Mouse (Mus musculus) kidney, postnatal 14 days (tissue): ENCODE results near the gene Agmo.
A peak's percentile ranks its signal among the peaks of the same experiment; 100 is the strongest.

Source experiments
- DNase-seq: peaks from one replicate; pipeline ENCODE4 v3.0.0; 2022; ENCODE audit warnings: mixed read lengths

Agmo gene

GRCm38 (mm10) chr12:37241566-37242021, at the start of gene Agmo:
Gene Agmo (plus strand): TSS chr12:37241641.
- DNase-seq = peak; percentile 7

- DNase-seq = no peak
Measured at GRCm38 (mm10) chr12:37231119-37231518, 10.3 kb upstream of the Agmo start.

DNA sequence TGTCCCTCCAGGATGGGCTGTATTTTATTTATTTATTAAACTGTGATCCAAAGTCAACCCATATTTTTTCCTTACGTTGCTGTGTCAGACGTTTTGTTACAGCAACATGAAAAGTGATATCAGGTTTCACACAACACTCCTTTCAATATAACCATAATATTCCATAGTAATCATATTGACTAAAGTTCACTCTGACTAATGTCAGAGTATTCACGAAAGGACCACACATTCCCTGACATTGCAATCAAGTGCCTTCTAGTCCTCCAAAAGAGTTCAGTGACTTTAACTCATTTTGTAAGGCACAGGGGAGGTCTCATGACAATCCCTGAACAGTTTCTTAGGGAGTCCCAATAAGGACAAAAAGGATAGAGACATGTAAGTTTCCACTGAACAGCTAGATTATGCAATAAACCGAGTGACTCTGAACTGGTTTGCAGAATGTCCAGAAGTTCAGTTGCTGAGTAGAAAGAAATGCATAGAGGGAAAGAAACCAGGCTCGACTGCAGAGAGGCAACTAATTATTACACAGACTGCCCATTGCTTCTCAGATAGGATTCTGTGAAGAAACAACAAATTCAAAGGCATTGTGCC, 371 bp upstream of the Agmo start:
- DNase-seq = no peak

DNA sequence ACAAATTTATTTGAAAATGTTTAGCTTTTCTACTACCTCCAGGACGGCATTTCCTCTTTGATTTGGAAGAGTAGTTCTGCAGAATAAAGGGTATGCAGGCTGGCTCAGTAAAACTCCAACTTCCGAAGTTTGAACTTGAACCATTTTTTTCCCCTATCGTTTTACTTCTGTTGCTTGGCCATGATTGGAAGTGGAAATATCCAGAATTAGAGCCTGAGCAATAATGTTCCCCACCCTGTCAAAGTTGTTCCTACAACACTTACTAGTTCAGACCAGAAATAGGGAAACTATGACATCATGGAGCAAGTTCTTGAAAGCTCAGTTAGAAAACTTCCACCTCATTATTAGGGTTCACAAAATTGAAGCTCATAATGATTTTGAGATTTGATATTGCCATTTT, 1.0 kb downstream of the Agmo start:
- no peak for DNase-seq

GRCm38 (mm10) chr12:37244876-37245275, 3.4 kb downstream of the Agmo start:
- DNase-seq = no peak

DNA sequence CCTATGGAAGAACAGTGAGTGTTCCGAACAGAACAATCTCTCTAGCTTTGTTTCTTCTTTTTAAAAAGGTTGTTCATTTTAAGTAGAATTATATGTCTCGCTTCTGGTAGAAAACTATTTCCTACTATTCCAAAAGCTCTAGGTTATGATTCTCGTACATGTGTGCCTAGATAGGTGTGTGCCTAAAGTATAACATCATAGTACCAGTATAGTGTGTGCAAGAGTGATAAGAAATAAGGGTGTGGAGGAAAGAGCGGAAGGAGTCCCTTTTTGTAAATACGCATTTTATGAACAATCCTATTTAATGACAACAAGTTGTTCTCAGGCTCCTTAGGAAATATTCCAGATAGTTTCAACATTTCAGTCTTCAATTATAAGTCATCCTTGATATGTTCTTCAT, 10.2 kb downstream of the Agmo start:
- DNase-seq = no peak

DNA sequence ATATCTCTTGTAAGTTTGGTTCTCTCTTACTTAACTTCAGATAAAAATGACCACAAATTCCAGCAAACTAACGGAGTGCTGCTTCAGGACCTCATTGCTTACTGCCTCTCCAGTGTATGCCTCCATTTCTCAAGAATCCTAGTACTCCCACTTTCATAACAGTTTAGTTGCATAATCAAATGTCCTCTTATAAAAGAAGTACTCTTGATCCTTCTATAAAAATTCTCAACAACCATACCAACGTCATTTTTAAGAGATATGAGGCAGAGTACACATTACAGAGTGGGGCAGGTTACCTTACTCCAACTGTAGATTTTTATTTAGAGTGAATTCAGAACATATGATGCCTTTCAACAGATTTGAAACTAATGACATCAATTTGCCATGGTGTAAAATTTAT, 15.7 kb downstream of the Agmo start:
- DNase-seq = no peak

- DNase-seq = no peak
Measured at GRCm38 (mm10) chr12:37259771-37260528, 18.5 kb downstream of the Agmo start.

- no peak for DNase-seq
Measured at GRCm38 (mm10) chr12:37263685-37264084, 22.2 kb downstream of the Agmo start.

DNA sequence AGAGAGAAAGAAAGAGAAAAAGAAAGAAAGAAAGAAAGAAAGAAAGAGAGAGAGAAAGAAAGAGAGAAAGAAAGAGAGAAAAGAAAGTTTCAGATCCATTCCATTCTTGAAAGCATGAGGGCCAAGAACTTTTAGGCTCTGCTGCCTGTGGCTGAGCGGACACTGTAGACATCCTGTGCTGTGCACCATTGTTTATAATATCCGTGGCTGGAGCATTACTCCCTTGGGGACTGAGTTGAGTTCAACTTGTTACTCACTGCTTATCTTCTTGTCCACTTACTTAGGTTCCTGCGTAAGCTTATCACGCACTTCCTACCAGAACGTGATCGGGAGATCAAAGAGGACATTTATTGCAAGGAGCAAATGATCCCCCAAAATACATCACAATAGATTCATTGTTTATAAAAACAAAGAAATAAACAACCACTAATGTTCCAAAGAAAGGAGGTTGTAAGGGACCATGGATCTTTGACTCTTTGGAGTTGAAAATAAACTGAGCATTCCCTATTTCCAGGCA, 27.3 kb downstream of the Agmo start:
- DNase-seq = no peak

GRCm38 (mm10) chr12:37272660-37273059, 31.2 kb downstream of the Agmo start:
- peak; percentile 22 for DNase-seq

DNA sequence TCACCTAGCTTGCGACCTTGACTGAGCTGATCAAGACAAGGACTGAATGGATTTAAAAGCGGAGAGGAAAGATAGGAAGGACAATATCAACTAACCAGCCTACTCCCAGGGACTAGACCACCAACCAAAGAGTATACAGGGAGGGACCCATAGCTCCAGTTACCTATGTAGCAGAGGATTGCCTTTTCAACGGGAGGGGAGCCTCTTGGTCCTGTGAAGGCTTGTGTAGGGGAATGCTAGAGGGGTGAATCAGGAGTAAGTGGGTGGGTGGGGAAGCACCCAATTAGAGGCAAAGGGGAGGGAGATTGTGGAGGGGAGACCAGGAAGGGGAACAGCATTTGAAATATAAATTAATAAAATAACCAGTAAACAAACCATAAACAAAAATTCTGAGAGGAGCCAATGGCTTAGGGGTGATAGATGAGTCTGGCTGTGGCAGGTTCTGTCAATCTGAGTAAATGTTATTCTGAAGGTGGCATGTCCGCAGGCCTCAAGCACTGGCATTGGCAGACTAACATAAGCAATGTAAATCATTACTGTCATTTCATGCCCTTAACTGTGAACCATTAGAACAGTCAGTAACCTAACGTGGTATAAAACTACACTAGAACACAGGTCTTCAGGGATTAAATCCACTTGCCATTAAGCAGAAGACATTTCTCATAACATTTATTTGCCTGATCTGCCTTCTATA, 32.7 kb downstream of the Agmo start:
- no peak for DNase-seq

- no peak for DNase-seq
Measured at GRCm38 (mm10) chr12:37274658-37275019, 33.2 kb downstream of the Agmo start.

- DNase-seq = no peak
Measured at GRCm38 (mm10) chr12:37306956-37307466, 65.6 kb downstream of the Agmo start.

DNA sequence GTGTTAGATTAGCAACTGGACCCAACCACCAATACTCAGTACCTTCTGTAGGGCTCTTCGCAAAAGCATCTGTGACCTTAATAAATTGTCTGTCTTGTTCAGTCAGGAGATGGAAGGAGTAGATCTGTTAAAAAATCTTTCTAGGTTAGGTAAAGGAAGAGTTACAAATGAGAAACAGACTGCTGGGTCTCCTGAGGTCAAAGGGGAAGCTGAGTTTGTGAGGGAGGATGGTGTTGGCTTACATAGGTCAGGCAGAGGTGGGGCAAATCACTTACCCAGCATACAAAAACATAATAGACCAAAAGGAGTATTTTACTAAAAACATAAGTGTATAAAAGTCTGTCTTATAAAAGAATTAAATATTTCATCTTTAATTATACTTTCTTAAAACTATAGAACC, 69.3 kb downstream of the Agmo start:
- no peak for DNase-seq

DNA sequence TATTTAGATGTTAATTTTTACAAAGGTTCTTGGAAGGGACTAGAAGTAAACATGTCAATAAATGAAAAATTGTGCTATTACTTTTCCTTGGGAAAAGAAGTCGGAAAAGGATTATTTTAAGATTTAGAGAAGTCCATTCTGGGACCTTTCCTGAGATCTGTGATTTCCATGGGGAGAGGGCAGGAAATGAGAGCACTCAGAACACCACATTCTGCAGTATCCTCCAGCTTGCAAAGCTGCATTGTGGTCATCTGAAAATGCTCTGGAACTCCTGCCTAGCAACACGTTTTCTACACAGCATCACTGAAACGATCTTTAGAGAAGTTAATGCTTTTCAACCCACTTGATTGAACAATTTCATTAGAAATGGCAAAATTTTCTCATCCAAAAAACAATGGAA, 81.4 kb downstream of the Agmo start:
- DNase-seq = no peak

DNA sequence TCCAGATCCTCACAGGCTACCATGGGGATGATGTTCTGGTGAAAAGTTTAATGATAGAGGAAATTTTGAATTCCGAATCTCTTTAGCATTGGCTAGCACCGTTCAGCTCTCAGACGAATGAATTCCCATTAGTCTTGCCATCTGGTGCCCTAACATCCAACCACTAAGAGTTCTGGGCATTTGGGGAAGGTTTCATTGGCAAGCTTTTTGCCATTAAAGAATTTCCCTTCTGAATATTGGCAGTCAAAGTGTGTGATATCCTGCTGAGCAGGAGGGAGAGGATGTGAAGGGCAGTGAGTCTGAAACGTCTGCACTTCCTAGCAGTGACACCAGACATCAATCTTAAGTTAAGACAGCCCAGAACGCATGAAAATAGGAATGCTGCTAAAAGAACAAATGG, 93.5 kb downstream of the Agmo start:
- no peak for DNase-seq

DNA sequence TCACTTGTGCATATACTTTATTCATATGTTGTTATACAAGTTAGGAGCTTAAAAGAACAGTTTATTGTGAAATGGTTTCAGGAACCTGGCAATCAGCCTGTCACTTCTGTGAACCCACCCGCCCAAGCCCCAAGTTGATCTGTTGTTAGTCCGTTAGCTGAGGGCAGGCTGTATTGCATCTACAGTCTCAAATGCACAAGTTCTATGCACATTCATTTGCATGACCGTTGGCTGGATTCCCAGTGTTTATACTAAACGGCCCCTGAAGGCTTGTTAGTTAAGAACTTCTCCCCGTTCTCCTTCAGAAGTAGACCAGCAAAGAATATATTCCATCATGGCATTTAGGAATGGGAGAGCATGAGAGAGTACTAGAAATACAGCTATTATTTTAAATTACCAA, 102.8 kb downstream of the Agmo start:
- peak; percentile 33 for DNase-seq

GRCm38 (mm10) chr12:37345696-37346095, 104.3 kb downstream of the Agmo start:
- no peak for DNase-seq

DNA sequence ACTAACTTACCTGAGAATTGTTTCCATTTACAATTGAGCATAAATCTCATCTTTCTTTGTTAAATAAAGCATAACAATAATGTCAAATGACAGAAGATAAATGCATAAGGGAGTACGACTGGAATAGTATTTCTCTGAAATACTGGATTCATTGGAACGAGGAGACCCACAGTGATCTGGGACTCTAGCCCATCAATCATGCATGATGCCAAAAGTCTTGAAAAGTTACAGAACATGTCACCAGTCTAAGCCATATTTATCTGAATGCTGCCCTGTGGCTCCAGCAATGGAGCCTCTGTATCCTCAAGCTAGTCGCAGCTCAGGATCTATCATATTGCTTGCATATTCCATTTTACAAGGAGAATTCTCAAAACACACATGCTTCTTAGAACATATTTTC, 150.9 kb downstream of the Agmo start:
- DNase-seq = no peak

DNA sequence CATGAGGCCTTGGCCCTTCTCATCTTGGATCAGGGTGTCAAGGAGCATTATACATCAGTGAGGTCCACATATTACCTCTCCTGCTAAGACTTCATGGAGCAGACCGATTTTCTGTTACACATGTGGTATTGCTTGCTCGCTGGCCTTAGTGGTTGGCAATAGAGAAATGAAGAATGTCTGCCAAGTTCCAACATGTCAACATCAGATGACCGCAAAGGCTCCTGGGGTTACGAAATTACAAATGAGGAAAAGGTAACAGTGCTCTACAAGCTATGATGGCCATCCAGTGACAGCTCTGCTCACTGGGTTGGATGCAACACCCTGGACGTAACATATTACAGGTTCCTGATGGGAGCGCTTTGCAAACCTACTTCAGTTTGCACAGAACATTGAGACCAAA, 161.1 kb downstream of the Agmo start:
- DNase-seq = no peak

GRCm38 (mm10) chr12:37426350-37426749, 184.9 kb downstream of the Agmo start:
- no peak for DNase-seq

DNA sequence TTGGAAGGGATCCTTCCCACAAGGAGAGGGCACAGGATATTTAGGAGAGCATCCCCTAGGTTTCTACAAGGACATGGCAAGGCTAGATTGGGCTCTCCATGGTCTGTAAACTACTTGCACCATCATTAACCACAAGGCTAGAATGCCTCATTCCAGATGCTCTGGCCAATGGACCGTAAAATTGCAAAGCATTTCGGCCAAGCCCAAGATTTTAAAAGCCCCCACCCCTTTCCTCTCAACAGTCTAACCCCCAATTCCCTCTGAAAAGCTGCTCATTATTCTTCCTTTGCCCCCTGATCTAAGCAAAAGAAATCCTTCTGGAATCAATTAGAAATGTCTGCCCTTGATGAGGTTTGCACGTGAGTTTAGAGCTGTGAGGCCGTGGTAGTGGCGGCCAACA, 185.3 kb downstream of the Agmo start:
- no peak for DNase-seq

DNA sequence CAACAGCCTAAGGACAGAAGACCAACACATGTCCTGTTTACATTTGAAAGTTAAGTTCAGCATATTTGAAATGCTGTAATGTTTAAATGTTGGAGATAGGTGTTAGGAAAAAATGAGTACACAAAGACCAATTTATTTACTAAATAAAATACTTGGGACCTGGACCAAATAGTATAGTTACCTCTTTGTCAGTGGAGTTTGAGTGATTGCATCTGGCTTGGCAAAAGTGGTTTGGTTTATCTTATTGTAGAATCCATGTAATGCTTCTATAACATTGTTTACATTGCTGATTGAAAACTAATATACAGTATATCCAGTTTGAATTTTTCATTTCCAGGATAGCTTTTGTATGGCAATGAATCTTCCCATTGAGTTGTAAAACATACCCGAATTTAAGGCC, 193.0 kb downstream of the Agmo start:
- DNase-seq = no peak
